ENCODE assay signal across 24 mouse cellular contexts in genomic region chr5:114518012-114518411, GRCm38 (mm10). TPM values are rescaled to one million over a fixed set of nuclear protein-coding genes. Genes with fewer than 3 reads are reported as not detected.
DNase-seq lines count a peak whose midpoint lies in the region; ATAC-seq and TF ChIP-seq lines count a peak whose summit lies in the region.
"Had no signal": no experiment of that assay in that cellular context is flagged by ENCODE, and none has a peak within 500 bp of the region (broad histone marks: within the 10 kb centered on the region; RNA-seq: fewer than 3 reads in every experiment).

No protein-coding gene starts in this region.

- peak overlapping the region; percentile 18 for H3K4me3 ChIP-seq in E14TG2a.4 (replicated peaks; ENCODE audit: low read length)
- no peak overlapping the region for H3K4me3 ChIP-seq in forebrain, embryonic 14.5 days (ENCODE audit: low read depth, low read length)
- H3K4me3 ChIP-seq: embryonic facial prominence, embryonic 10.5 days; embryonic facial prominence, embryonic 12.5 days; forebrain, embryonic 13.5 days had no signal

- DNase-seq in ES-CJ7 (ENCODE audit: low read depth, low spot score) (peak; percentile 60), R1 (ENCODE audit: low read depth, low spot score) (peak; percentile 72)
- DNase-seq in forebrain, embryonic 14.5 days (ENCODE audit: low spot score), result no peak
- DNase-seq in frontal cortex, postnatal 14 days (ENCODE audit: low spot score in 2 of 2), result no peak
- DNase-seq in gastrocnemius, adult 8-10 months (ENCODE audit: low spot score in 2 of 2), result no peak
- DNase-seq: adrenal gland, adult 8-10 months; adrenal gland, postnatal 14 days; adrenal gland, postnatal 36 days; B cell, adult 2 months; cerebellum, adult 11-12 months; cerebellum, adult 2 months; cerebellum, adult 9-10 months; cerebellum, postnatal 10 days; cerebellum, postnatal 25 days had no signal

- peaks cover 78% of the 10 kb centered on the region for H3K4me1 ChIP-seq in E14TG2a.4 (replicated peaks; ENCODE audit: low read depth, low read length)
- H3K4me1 ChIP-seq in forebrain, embryonic 14.5 days (ENCODE audit: control insufficient read depth, insufficient read depth, low read length), result peaks cover 7% of the 10 kb centered on the region

- no peaks in the 10 kb centered on the region for H3K9me3 ChIP-seq in E14TG2a.4 (ENCODE audit: low read length)
- no peaks in the 10 kb centered on the region for H3K9me3 ChIP-seq in forebrain, embryonic 14.5 days (replicated peaks; ENCODE audit: control insufficient read depth, low read length)
- H3K9me3 ChIP-seq: embryonic facial prominence, embryonic 10.5 days; embryonic facial prominence, embryonic 12.5 days; G1E had no signal

- H3K27me3 ChIP-seq in E14TG2a.4 (ENCODE audit: insufficient read depth, low read length), result peaks cover 12% of the 10 kb centered on the region
- no peaks in the 10 kb centered on the region for H3K27me3 ChIP-seq in forebrain, embryonic 14.5 days (replicated peaks; ENCODE audit: control insufficient read depth, insufficient read depth, low read length)

- no peak for TF ChIP-seq CTCF in E14TG2a.4 (conservative IDR thresholded peaks at IDR 0.05; ENCODE audit: low read length)

- no peak overlapping the region for H3K27ac ChIP-seq in forebrain, embryonic 14.5 days (ENCODE audit: low read depth, low read length)
- H3K27ac ChIP-seq: embryonic facial prominence, embryonic 10.5 days; embryonic facial prominence, embryonic 12.5 days; forebrain, embryonic 13.5 days had no signal

- no peaks in the 10 kb centered on the region for H3K36me3 ChIP-seq in E14TG2a.4 (ENCODE audit: insufficient read depth, low read length)
- no peaks in the 10 kb centered on the region for H3K36me3 ChIP-seq in forebrain, embryonic 14.5 days (ENCODE audit: control insufficient read depth, insufficient read depth, low read length)
- H3K36me3 ChIP-seq: embryonic facial prominence, embryonic 10.5 days; embryonic facial prominence, embryonic 12.5 days; G1E had no signal

- no peak for ATAC-seq in forebrain, embryonic 14.5 days
- ATAC-seq: activated CD4-positive, CD25-positive, alpha-beta regulatory T cell, adult 4 months; CD4-positive, CD25-positive, alpha-beta regulatory T cell, adult 4 months; forebrain, embryonic 13.5 days; forebrain, embryonic 16.5 days; Patski had no signal

- WGBS in forebrain, embryonic 14.5 days, result 96% methylated on average over 2 of the region's 2 CpGs

- no peak overlapping the region for H3K9ac ChIP-seq in forebrain, embryonic 14.5 days (ENCODE audit: low read length)
- H3K9ac ChIP-seq: embryonic facial prominence, embryonic 12.5 days; forebrain, embryonic 13.5 days had no signal

- H3K4me2 ChIP-seq in forebrain, embryonic 14.5 days (ENCODE audit: low read length), result no peak overlapping the region
- H3K4me2 ChIP-seq: embryonic facial prominence, embryonic 12.5 days; forebrain, embryonic 13.5 days had no signal

RNA-seq across cellular contexts. Expression of gene Fam222a, which starts 49.8 kb away (rescaled TPM):
- 4.5 and 5.0 TPM in 2 replicates for polyA plus RNA-seq in forebrain, embryonic 14.5 days (2014; fragmentation: Nextera tagmentation; extraction: Ambion mirVana)
- total RNA-seq in gastrocnemius, adult 8-10 months (2022), result under 1 TPM; 0.07 to 0.34 (median 0.30) TPM
- total RNA-seq: CH12.LX had no signal
- polyA plus RNA-seq: activated CD4-positive, CD25-positive, alpha-beta regulatory T cell, adult 4 months; CD4-positive, CD25-positive, alpha-beta regulatory T cell, adult 4 months had no signal

Comparison
In these comparisons a context has a peak if more than half of its experiments do, and no peak if none do; other contexts are left out.
1. DNase-seq: peak in ES-CJ7 (single experiment) and R1 (single experiment); none in forebrain, embryonic 14.5 days (single experiment), frontal cortex, postnatal 14 days (0 of 2) and gastrocnemius, adult 8-10 months (0 of 2).